Mouse (Mus musculus) olfactory bulb, adult 2 months (tissue): ENCODE measurements around the gene Kcnk4. TPM values are rescaled to one million over a fixed set of nuclear protein-coding genes. Genes with fewer than 3 reads are reported as not detected.

ENCODE experiments used
- H3K27ac ChIP-seq: fragments of 200-500 bp; 2 replicates; pipeline ENCODE4 v1.5.1; 2012; ENCODE audit warnings: low read depth, low read length; ENCODE audit not compliant: insufficient read depth
- H3K4me1 ChIP-seq: fragments of 200-500 bp; 2 replicates; pipeline ENCODE4 v1.6.1; 2012; ENCODE audit warnings: low read length; ENCODE audit not compliant: control insufficient read depth, insufficient read depth
- H3K4me3 ChIP-seq: fragments of 200-500 bp; 2 replicates; pipeline ENCODE4 v1.5.1; 2012; ENCODE audit warnings: mild to moderate bottlenecking, low read depth, low read length, moderate library complexity; ENCODE audit not compliant: insufficient read depth
- CTCF ChIP-seq: fragments of 200-500 bp; IDR thresholded peaks from 2 replicates; pipeline ENCODE4 v1.5.1; 2012; ENCODE audit warnings: low read depth, mild to moderate bottlenecking, low read length, moderate library complexity; ENCODE audit not compliant: insufficient read depth
- POLR2A ChIP-seq: fragments of 200-500 bp; IDR thresholded peaks from 2 replicates; pipeline ENCODE4 v1.6.1; 2012; ENCODE audit warnings: mild to moderate bottlenecking, low read depth, low read length, moderate library complexity; ENCODE audit not compliant: insufficient read depth
- WGBS: fragments of 180-500 bp; shearing (Covaris S2); methylation state at CpG from one replicate; pipeline ENCODE4 v1.1.7; 2018; 5-methylcytosine and 5-hydroxymethylcytosine counted together
- polyA plus RNA-seq: library from polyadenylated mRNA; stranded (reverse); fragments of >200 nt; gene quantifications from 2 replicates; pipeline ENCODE4 v1.2.4, GENCODE M21; 2012; ENCODE audit warnings: low replicate concordance; ENCODE audit not compliant: missing spikeins, insufficient read depth, insufficient read length

Gene Kcnk4
- polyA plus RNA-seq, 1 experiment: not detected

- peaks cover 28% of the 10 kb centered on the region for H3K4me1 ChIP-seq
- TF ChIP-seq POLR2A: peak; percentile 50
- no peak for TF ChIP-seq CTCF
- under 1% methylated on average over 83 of the region's 83 CpGs for WGBS
- peak within 1 kb of the TSS; percentile 63 for H3K27ac ChIP-seq
- peak within 1 kb of the TSS; percentile 87 for H3K4me3 ChIP-seq
These were observed 7.3 kb upstream of the Kcnk4 start, which contains the start of gene Bad for GRCm38 (mm10) chr19:6941372-6942248. TSS of gene Bad (plus strand) at chr19:6941861.

- peaks cover 28% of the 10 kb centered on the region for H3K4me1 ChIP-seq
- no peak overlapping the region; the same call in 1 of the 2 replicates for H3K27ac ChIP-seq
- 16% methylated on average over 29 of the region's 29 CpGs for WGBS
- TF ChIP-seq POLR2A (no peak), CTCF (no peak)
- peak overlapping the region; percentile 87 for H3K4me3 ChIP-seq
These were observed 6.4 kb upstream of the Kcnk4 start for GRCm38 (mm10) chr19:6940396-6941351.

- Histone ChIP-seq H3K4me3 (peak overlapping the region; percentile 0; the same call in 1 of the 2 replicates), H3K27ac (no peak overlapping the region), H3K4me1 (peaks cover 29% of the 10 kb centered on the region)
- 0 out of 2 replicates have a peak, but pooled peaks have one; percentile 14 for TF ChIP-seq POLR2A
- TF ChIP-seq CTCF: no peak
- WGBS: 86% methylated on average over 20 of the region's 20 CpGs
These were observed 5.0 kb upstream of the Kcnk4 start for GRCm38 (mm10) chr19:6939106-6940002.

GRCm38 (mm10) chr19:6937541-6938465, 3.5 kb upstream of the Kcnk4 start:
- Histone ChIP-seq H3K4me1 (peaks cover 42% of the 10 kb centered on the region), H3K27ac (no peak overlapping the region), H3K4me3 (no peak overlapping the region)
- WGBS: 71% methylated on average over 16 of the region's 16 CpGs
- TF ChIP-seq CTCF: no peak
- no peak for TF ChIP-seq POLR2A

DNA sequence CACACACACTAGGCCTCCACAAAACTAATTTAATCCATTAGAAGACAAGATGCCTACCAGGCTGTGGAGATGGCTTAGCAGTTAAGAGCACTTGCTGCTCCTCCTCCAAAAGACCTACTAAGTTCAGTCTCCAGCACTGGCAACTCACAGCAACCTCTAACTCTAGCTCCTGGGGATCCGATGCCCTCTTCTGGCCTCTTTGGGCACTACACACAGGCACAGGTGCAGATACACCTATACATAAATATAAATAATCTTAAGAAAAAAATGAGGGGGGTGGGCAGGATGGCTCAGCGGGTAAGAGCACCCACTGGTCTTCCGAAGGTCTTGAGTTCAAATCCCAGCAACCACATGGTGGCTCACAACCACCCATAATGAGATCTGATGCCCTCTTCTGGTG, 2.0 kb upstream of the Kcnk4 start:
- Histone ChIP-seq H3K27ac (no peak overlapping the region), H3K4me1 (peaks cover 52% of the 10 kb centered on the region), H3K4me3 (no peak overlapping the region)
- WGBS: 30% methylated on average over 3 of the region's 3 CpGs
- no peak for TF ChIP-seq POLR2A
- no peak for TF ChIP-seq CTCF

GRCm38 (mm10) chr19:6933436-6934194, 700 bp downstream of the Kcnk4 start:
- Histone ChIP-seq H3K4me3 (peak overlapping the region; percentile 47), H3K27ac (no peak overlapping the region), H3K4me1 (peaks cover 32% of the 10 kb centered on the region)
- no peak for TF ChIP-seq CTCF
- no peak for TF ChIP-seq POLR2A
- WGBS: 4% methylated on average over 58 of the region's 58 CpGs

GRCm38 (mm10) chr19:6933102-6933435, 1.2 kb downstream of the Kcnk4 start:
- Histone ChIP-seq H3K4me3 (no peak overlapping the region), H3K27ac (no peak overlapping the region), H3K4me1 (peaks cover 31% of the 10 kb centered on the region)
- WGBS: 33% methylated on average over 4 of the region's 4 CpGs
- no peak for TF ChIP-seq CTCF
- TF ChIP-seq POLR2A: no peak
